Mouse (Mus musculus) urinary bladder, postnatal 14 days (tissue): ENCODE data around the gene Galnt16.

Experiments used
- DNase-seq: peaks from one replicate; pipeline ENCODE4 v3.0.0; 2021; ENCODE audit warnings: low spot score

The Galnt16 gene

GRCm38 (mm10) chr12:80598756-80599155, 80.7 kb downstream of the Galnt16 start:
- peak; percentile 58 for DNase-seq

DNA sequence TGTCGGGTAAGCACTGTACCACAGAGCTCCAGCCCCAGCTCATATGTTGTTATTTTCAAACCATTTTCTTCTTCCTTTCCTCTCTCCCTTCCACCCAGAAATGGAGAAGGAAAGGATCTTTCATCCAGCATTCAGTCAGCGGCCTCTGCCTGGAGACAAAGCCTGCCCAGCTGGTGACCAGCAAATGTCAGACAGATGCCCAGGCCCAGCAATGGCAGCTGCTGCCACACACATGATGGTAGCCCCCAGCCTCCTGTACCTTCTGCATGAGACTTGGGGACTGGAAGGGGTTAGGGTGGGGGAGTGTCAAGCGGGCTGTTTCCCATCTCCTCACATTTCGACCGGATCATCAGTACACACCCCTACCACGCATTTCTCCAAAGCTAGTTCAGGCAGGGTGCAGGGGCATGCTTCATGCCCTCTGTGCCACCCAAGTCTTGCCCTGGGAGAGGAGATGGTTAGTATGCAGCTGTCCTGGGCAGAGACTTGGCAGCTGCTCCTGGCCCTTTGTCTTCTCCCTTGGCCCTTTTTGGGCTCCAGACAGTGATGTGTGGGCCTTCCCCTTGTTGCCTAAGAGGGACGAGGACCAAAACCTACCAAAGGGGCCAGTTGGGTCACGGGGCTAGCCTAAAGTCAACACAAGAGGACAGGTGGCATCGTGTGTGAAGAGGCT, 83.7 kb downstream of the Galnt16 start:
- DNase-seq = no peak

DNA sequence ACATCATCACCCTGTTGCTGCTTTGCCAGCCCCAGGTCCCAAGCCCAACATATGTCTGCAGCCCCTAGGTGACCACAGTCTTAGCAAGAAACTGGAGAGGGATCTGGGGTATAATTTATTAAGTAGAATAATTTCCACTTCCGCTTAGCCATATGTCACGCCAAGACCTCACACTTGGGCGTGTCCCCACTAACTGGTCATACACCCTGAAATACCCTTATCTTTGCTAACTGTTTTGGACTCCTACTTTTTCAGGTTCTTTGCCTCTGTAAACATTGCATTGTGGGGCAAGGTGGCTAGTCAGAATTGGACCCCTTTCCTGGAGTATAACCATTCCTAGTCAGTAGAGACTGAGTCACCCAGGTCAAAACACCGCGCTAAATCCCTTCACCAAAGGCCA, 84.4 kb downstream of the Galnt16 start:
- DNase-seq = no peak

DNA sequence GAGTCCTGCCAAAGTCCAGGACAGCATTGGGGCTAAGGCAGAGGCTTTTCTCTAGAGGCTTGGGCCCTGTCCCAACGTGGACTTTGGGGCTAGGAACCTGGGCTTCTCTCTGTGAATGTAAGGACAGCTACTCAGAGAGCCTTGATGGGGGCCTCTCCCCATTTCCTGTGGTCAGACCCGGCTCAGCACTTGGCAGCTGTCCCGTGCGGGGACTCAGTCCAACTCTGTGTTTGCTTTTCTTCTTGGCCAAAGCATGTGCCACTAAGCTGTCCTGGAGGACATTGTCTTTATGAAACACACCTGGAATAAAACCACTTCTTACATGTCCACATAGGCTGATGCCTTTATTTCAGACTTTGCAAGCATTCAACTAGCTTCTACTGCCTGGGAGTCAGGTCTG, 85.5 kb downstream of the Galnt16 start:
- DNase-seq = peak; percentile 50

GRCm38 (mm10) chr12:80604218-80604617, 86.1 kb downstream of the Galnt16 start:
- no peak for DNase-seq

DNA sequence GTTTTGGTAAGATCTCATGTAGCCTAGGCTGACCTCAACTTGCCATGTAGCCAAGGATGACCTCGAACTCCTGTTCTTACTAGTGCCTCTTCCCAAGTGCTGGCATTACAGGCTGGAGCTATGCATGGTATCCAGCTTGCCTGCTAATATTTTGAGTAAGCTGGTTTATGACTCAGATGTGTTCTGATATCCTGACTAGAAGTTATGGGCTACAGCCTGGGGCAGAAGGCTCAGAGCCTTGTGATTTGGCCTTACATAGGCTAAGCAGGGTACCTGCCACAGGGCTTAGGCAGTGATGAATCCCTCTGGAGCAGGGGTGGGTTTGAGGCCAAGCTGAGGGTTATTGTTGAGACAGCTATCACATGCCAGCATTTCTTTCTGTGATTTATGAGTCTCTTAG, 90.5 kb downstream of the Galnt16 start:
- no peak for DNase-seq

DNA sequence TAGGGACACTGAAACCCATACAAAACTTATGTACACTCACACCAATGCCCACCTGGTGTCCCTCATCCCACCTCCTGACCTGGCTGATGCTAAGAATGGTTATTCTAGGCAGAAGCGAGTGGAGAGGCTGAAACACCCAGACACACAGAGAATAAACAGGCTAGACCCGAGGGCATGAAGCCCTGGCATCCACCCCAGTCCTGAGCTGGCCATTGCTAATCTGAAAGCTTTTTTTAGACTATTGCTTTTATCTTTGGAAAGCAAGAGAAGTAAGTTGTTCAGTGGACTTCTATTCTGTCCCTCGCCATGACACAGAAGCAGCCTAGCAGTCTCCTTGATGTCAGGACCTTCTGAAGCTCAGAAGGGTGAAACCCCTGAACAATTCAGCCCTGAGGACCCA, 91.9 kb downstream of the Galnt16 start:
- DNase-seq = no peak

GRCm38 (mm10) chr12:80612113-80612791, 94.2 kb downstream of the Galnt16 start:
- DNase-seq = no peak

DNA sequence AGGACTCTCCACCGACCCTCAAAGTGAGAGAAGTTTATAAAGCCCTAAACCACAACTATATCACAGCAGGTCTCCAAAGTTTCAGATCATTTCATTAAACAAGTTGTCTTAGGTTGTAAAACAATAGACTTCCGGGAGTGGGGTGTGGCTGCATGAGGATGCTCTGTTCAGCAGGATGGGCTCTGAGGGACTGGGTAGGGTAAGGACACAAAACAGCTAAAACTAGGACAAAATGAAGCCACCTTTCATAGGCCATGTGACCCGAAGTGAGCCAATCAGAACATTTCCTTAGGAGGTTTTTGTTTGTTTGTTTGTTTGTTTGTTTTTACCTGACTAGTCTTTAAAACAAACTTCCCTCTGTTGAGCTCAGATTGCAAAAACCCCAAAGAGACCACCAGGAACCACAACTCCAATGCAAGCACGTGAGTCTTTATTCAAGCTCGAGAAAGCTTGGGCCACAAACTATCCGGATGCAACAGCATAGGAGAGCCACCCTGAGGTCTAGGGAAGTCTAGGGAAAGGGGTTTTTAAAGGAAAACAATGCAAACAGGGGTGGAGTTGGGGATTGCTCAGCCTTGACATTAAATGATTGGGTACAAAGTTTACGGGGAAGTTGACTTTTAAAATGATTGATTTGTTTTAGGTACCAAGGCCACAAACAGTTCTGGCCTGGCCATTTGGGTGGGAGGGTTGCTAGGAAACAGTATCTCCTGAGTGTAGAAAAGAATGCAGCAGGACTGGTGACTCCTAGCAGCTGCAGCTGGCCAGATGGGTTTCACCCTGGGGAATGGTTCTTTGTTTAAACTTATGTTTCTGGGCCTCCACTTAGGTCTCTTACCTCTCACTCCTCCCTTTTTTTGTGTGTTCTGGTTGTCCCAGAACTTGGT, 97.5 kb downstream of the Galnt16 start:
- DNase-seq = no peak

DNA sequence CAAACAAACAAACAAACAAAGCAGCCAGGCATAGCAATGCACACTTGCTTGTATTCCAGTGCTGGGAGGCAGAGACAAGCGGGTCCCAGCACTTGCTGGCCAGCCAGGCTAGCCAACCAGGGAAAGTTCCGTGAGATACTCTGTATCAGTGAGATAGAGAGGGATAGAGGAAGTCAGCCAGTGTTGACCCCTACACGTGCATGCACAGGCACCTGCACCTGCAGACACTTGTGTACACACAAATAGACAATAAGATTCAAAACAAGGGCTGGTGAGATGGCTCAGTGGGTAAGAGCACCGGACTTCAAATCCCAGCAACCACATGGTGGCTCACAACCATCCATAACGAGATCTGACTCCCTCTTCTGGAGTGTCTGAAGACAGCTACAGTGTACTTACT, 102.4 kb downstream of the Galnt16 start:
- no peak for DNase-seq

- DNase-seq = no peak
Observed at GRCm38 (mm10) chr12:80631790-80632189, 113.7 kb downstream of the Galnt16 start.

- peak; percentile 65 for DNase-seq
Observed at GRCm38 (mm10) chr12:80642725-80643692, 124.9 kb downstream of the Galnt16 start.

- peak; percentile 93 for DNase-seq
Observed at GRCm38 (mm10) chr12:80643693-80644505, 125.8 kb downstream of the Galnt16 start, which contains the start of the genes Slc39a9 and Erh. Gene Slc39a9 (plus strand): TSS chr12:80643883. Gene Erh (minus strand): TSS chr12:80644341.

DNA sequence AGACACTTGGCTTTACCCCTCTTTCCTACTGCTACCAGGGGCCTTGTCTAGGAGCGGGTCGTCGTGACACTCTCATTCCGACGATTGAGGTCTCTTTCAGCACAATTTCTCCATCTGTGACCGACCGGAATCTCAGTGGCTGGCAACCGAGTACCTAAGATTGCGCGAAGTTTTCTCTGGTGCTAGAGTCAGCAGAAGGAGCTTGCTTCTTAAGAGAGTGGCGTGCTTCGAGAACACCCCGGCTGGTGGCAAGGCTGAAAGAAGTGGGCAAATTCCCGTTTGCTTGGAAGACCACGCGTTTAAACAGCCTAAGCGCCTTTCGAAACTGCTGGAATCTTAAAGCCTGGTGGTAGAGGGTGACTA, 126.4 kb downstream of the Galnt16 start:
- no peak for DNase-seq

GRCm38 (mm10) chr12:80646377-80646776, 128.3 kb downstream of the Galnt16 start:
- no peak for DNase-seq

- peak; percentile 69 for DNase-seq
Observed at GRCm38 (mm10) chr12:80653951-80654658, 136.0 kb downstream of the Galnt16 start.

DNA sequence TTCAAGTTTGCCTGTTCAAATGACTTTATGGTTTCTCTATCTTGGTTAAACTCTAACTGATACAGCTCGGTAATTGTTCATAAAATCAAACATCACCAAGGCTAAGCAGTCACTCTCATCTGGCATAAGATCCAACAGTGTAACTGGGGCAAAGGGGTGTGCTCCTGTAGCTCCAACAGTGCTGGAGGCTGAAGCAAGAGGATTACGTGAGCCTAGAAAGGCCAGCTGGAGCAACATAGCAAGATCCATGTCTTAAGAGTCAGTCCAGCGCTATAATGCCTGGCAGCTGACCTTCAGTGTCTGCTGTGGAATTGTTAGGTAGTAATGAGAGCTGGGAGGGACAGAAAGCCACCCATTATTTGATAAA, 136.6 kb downstream of the Galnt16 start:
- DNase-seq = no peak

DNA sequence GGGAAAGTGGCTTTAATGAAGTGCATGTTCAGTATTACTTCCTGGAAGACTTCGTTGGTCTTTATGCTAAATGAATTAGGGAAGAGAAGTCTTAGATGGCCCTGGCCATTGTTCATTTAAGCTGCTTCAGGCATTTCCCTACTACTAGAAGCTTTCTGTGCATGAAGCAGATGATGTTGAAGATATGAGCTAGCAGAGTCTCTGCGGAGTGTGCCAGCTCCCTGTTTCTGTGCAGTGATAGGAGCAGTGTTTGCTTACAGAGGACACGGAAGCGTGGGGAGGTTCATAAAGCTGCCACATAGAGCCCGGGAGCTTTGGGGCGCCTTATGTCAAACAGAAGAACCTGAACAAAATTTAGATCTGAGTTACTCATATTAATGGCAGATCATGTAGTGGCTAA, 140.6 kb downstream of the Galnt16 start:
- DNase-seq = no peak

GRCm38 (mm10) chr12:80662322-80662721, 144.2 kb downstream of the Galnt16 start:
- DNase-seq = no peak

DNA sequence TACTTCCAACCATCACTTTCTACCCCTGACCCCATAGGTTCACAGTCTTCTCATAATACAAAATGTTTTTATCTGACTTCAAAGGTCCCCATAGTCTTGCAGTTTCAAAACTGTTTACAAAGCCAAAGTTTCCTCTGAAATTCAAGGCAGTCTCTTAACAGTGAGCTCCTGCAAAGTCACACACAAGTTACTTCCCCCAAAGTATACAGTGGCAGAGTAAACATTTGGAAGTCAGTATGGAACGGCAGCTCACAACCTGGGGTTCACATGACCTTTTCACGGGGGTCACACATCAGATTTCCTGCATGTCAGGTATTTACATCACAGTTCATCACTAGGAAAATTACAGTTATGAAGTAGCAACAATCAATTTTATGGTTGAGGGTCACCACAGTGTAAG, 145.9 kb downstream of the Galnt16 start:
- no peak for DNase-seq
